Mouse (Mus musculus) forebrain, embryonic 11.5 days (tissue): ENCODE measurements at regions not wholly inside any gene's neighbourhood (a gene's known extent, or its start where the extent isn't known, plus 50 kb on each side); places are given as distances from the start of the nearest gene placed in this dataset.

Source experiments
- ATAC-seq: fragments of 200-750 bp; cut with Nextera tagmentation; replicated peaks from 2 replicates; pipeline ENCODE4 v1.8.0; 2017; ENCODE audit warnings: moderate TSS enrichment; ENCODE audit not compliant: low FRiP score
- DNase-seq: peaks from one replicate; pipeline ENCODE4 v3.0.0-alpha.2; 2017; ENCODE audit warnings: low spot score
- H3K27ac ChIP-seq: fragments of 300-500 bp; sonication (generic); 2 replicates; pipeline ENCODE4 v1.5.1; 2014; ENCODE audit warnings: low read depth, low read length
- H3K27me3 ChIP-seq: fragments of 300-500 bp; sonication (generic); 2 replicates; pipeline ENCODE4 v1.6.1; 2014; ENCODE audit warnings: mild to moderate bottlenecking, low read length, mixed read lengths; ENCODE audit not compliant: control insufficient read depth, insufficient read depth
- H3K36me3 ChIP-seq: fragments of 300-500 bp; sonication (generic); 2 replicates; pipeline ENCODE4 v1.6.1; 2014; ENCODE audit warnings: mild to moderate bottlenecking, low read length, moderate library complexity, mixed read lengths; ENCODE audit not compliant: control insufficient read depth, insufficient read depth
- H3K4me1 ChIP-seq: fragments of 300-500 bp; sonication (generic); replicated peaks from 2 replicates; pipeline ENCODE4 v1.6.1; 2014; ENCODE audit warnings: low read length, mixed read lengths; ENCODE audit not compliant: control insufficient read depth, insufficient read depth
- H3K4me2 ChIP-seq: fragments of 300-500 bp; sonication (generic); 2 replicates; pipeline ENCODE4 v1.6.1; 2014; ENCODE audit warnings: low read depth, mild to moderate bottlenecking, low read length, moderate library complexity, mixed read lengths; ENCODE audit not compliant: severe bottlenecking
- H3K4me3 ChIP-seq: fragments of 300-500 bp; sonication (generic); 2 replicates; pipeline ENCODE4 v1.5.1; 2014; ENCODE audit warnings: low read depth, low read length
- H3K9ac ChIP-seq: fragments of 300-500 bp; sonication (generic); 2 replicates; pipeline ENCODE4 v1.6.1; 2014; ENCODE audit warnings: low read length
- H3K9me3 ChIP-seq: fragments of 300-500 bp; sonication (generic); 2 replicates; pipeline ENCODE4 v1.6.1; 2016; ENCODE audit warnings: low read length, mixed read lengths; ENCODE audit not compliant: control insufficient read depth
- WGBS: fragments of 180-500 bp; shearing (Covaris S2); extraction: QIAGEN DNeasy Blood & Tissue Kit; methylation state at CpG from one replicate; pipeline ENCODE4 v1.1.7; 2014; 5-methylcytosine and 5-hydroxymethylcytosine counted together

DNA sequence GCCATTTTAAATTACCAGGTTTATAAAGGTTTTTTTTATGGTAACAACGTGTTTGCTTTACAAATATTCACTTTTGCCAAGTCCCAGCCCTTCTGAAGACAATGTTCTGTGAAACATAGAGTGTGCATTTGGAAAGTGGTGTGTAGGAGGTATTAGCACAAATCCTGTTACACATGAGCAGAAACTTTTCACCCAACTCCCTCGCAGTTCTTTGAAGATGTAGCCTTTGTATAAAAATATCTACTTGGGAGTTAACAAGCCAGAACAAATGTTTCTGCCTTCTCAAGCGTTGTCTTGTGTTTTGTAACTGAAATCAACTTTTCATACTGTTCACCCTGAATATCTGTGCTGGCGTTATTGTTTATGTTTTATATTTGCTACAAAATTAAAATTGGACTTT, 986.2 kb downstream of the Fam19a2 start:
- Histone ChIP-seq H3K4me1 (no peaks in the 10 kb centered on the region), H3K4me3 (no peak overlapping the region), H3K4me2 (no peak overlapping the region), H3K9me3 (no peaks in the 10 kb centered on the region), H3K9ac (no peak overlapping the region), H3K27ac (no peak overlapping the region), H3K27me3 (no peaks in the 10 kb centered on the region), H3K36me3 (no peaks in the 10 kb centered on the region)
- WGBS: 63% methylated on average over 4 of the region's 4 CpGs
- ATAC-seq (no peak), DNase-seq (no peak)

- no peaks in the 10 kb centered on the region for H3K36me3 ChIP-seq
- H3K9ac ChIP-seq: no peak overlapping the region
- H3K27me3 ChIP-seq: no peaks in the 10 kb centered on the region
- no peaks in the 10 kb centered on the region for H3K9me3 ChIP-seq
- no peak overlapping the region for H3K4me3 ChIP-seq
- H3K4me1 ChIP-seq: no peaks in the 10 kb centered on the region
- 81% methylated on average over 18 of the region's 18 CpGs for WGBS
- no peak for ATAC-seq
- no peak overlapping the region for H3K27ac ChIP-seq
- no peak overlapping the region for H3K4me2 ChIP-seq
- DNase-seq: no peak
These were observed 1024.7 kb downstream of the Fam19a2 start for GRCm38 (mm10) chr10:124288301-124288995.

DNA sequence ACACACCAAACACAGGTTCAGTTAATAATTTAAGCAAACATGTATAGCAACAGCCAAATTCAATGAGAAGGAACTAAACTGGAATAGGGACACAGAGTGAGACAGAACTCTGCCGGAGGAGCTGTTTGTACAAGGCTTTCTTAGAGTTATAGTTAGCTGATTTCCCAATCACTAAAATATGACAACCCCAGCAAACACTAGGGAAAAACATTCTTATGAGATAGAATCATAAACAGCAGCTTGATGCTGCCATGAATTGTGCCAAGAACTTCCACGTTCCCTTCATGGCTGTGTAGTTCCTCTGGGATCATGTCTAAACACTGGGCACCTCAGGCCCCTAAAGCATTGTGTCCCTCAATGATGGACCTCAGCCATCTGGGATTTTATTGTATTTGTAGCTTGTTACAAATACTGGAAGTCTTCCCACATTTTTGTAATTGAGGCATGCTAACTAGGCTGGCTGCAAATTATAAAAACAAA, 1033.4 kb downstream of the Fam19a2 start:
- no peak overlapping the region for H3K4me3 ChIP-seq
- no peak overlapping the region for H3K27ac ChIP-seq
- no peaks in the 10 kb centered on the region for H3K36me3 ChIP-seq
- DNase-seq: no peak
- no peaks in the 10 kb centered on the region for H3K27me3 ChIP-seq
- no peaks in the 10 kb centered on the region for H3K9me3 ChIP-seq
- no peak overlapping the region for H3K9ac ChIP-seq
- WGBS: 96% methylated on average over 2 of the region's 2 CpGs
- no peak for ATAC-seq
- no peak overlapping the region for H3K4me2 ChIP-seq
- H3K4me1 ChIP-seq: no peaks in the 10 kb centered on the region

DNA sequence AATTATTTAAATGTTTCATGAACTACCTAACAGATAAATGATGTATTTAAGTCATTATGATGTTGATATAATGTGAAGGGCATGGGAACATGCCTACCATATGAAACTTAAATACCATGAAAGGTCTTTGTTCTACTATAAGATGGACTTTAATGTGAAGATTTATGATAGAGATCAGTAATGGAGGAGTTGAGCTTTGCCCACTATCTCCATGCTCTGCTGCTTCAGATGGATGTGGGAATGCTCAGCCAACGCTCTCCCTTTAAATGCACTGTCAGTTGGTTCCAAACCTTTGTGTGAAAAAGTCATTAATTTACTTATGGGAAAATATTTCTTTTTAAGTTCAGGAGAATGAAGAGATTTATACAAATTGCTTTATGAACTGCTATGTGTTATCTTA, 1040.9 kb downstream of the Fam19a2 start:
- H3K9ac ChIP-seq: no peak overlapping the region
- no peaks in the 10 kb centered on the region for H3K9me3 ChIP-seq
- no peaks in the 10 kb centered on the region for H3K27me3 ChIP-seq
- no peaks in the 10 kb centered on the region for H3K36me3 ChIP-seq
- DNase-seq: no peak
- no peak overlapping the region for H3K4me2 ChIP-seq
- H3K27ac ChIP-seq: no peak overlapping the region
- WGBS: 82% methylated on average over 1 of the region's 1 CpGs
- no peak overlapping the region for H3K4me3 ChIP-seq
- H3K4me1 ChIP-seq: no peaks in the 10 kb centered on the region
- ATAC-seq: no peak

DNA sequence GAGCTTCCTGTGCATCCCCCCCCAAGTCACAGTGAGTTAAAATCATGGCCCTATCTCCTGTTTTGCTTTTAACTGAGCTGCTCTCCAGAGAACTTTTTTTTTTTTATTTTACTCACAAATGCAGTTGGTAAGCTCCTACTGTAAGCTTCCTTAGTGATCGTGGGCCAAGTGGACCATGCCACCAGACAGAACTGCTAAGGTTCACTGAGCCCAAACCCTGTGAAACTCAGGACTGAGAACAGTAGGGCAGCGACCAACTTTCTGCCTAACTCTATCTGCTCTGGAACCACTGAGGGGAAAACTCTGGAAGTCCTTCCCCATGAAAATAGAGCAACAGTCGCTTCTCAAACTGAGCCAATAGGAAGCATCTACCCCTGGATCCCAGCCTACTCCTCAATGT, 1041.8 kb downstream of the Fam19a2 start:
- DNase-seq: no peak
- Histone ChIP-seq H3K4me3 (no peak overlapping the region), H3K4me1 (no peaks in the 10 kb centered on the region), H3K36me3 (no peaks in the 10 kb centered on the region), H3K9me3 (no peaks in the 10 kb centered on the region), H3K27me3 (no peaks in the 10 kb centered on the region), H3K4me2 (no peak overlapping the region), H3K9ac (no peak overlapping the region), H3K27ac (no peak overlapping the region)
- 79% methylated on average over 3 of the region's 3 CpGs for WGBS
- no peak for ATAC-seq

DNA sequence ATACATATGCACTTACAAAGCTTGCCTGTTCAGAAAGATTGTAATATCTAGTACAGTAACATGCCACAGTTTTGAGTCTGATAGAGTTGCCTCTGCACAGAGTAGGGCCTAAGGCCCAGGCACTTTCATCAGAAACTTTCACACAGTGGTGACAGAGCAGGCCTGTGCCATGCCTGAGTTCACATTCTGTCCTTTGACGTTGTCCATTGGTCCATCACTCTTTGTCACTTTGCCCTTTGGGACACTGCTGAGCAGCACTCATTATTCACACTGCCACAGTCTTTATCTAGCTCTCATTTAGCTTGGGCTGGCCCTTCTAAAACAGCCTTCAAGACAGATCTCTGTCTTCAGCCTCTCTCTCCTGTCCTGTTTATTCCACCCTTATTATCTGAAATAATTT, 1055.0 kb downstream of the Fam19a2 start:
- WGBS: 39% methylated on average over 1 of the region's 1 CpGs
- H3K9ac ChIP-seq: no peak overlapping the region
- H3K4me1 ChIP-seq: no peaks in the 10 kb centered on the region
- no peak overlapping the region for H3K4me3 ChIP-seq
- ATAC-seq: peak; percentile 25; the same call in 1 of the 2 replicates
- H3K36me3 ChIP-seq: no peaks in the 10 kb centered on the region
- no peaks in the 10 kb centered on the region for H3K27me3 ChIP-seq
- no peak overlapping the region for H3K27ac ChIP-seq
- DNase-seq: no peak
- no peak overlapping the region for H3K4me2 ChIP-seq
- H3K9me3 ChIP-seq: no peaks in the 10 kb centered on the region

DNA sequence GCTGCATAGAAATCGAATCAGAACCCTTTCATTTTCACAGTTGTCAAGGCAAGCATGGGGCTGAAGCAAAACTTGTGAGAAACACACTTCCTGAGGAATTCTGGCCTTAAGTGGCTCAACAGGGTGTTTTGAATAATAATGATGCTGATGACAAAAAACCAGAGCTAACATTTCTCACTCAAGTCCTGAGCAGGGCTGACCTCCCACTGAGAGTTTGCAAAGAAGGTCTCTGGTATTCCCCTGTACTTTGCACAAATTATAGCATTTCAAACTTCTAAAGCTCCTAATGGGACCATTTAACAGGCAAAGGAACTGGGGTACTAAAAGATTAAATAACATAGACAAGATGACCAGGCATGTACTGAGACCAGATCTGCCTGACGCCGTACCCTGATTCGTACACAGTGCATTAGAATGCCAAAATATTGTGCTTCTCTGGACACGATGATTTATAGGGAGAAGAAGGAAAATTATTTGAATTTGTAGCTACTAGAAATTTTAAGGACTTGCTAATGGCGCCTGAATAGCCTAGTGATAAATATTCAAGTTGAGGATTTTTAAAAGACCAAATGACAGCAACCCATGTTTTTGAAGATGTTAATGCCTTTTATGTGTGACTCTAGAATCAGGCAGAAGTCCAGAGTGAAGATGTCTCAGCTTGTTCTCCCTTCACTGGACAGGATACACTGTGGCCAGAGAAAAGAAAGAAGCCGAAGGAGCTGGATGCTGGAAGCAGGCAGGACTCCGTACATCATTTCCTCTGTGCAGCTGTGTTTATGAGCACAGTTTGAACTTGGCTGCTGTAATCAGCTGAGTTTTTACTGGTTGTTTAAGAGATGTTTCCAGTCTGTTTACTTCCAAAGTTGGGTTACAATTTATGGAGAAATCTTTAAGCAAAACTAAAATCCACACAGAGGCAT, 1056.7 kb downstream of the Fam19a2 start:
- Histone ChIP-seq H3K9ac (no peak overlapping the region), H3K9me3 (no peaks in the 10 kb centered on the region), H3K4me1 (no peaks in the 10 kb centered on the region), H3K27me3 (no peaks in the 10 kb centered on the region), H3K4me2 (no peak overlapping the region), H3K36me3 (no peaks in the 10 kb centered on the region), H3K4me3 (no peak overlapping the region), H3K27ac (no peak overlapping the region)
- WGBS: 69% methylated on average over 8 of the region's 8 CpGs
- DNase-seq: no peak
- peak; percentile 67 for ATAC-seq

DNA sequence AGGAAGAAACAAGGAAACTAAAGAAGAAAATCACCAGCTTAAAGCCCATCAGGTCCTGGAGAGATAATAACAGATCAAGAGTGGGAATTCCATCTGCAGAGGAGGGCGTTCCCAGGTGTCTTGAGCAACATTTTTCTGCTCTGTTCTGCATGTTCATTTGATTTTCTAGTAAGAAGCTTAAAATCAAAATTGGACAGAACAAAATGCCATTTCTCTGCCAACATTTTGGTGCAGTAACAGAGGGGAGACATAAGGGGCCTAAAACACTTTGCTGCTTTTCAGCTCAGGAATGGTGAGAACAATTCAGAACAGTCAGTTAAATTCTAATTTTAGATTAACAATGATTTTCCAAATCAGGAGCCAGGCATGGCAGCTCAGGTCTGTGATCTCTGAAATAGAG, 1056.8 kb downstream of the Slc16a7 start:
- Histone ChIP-seq H3K4me3 (no peak overlapping the region), H3K9ac (no peak overlapping the region), H3K4me1 (no peaks in the 10 kb centered on the region), H3K27me3 (no peaks in the 10 kb centered on the region), H3K27ac (no peak overlapping the region), H3K36me3 (no peaks in the 10 kb centered on the region), H3K4me2 (no peak overlapping the region), H3K9me3 (no peaks in the 10 kb centered on the region)
- DNase-seq (no peak), ATAC-seq (no peak)
- WGBS: 94% methylated on average over 1 of the region's 1 CpGs
